Mouse (Mus musculus) olfactory bulb, adult 2 months (tissue): ENCODE results near the gene Polr2h.

Experiments
- CTCF ChIP-seq: fragments of 200-500 bp; IDR thresholded peaks from 2 replicates; pipeline ENCODE4 v1.5.1; 2012; ENCODE audit warnings: low read depth, mild to moderate bottlenecking, low read length, moderate library complexity; ENCODE audit not compliant: insufficient read depth
- POLR2A ChIP-seq: fragments of 200-500 bp; IDR thresholded peaks from 2 replicates; pipeline ENCODE4 v1.6.1; 2012; ENCODE audit warnings: mild to moderate bottlenecking, low read depth, low read length, moderate library complexity; ENCODE audit not compliant: insufficient read depth

DNA sequence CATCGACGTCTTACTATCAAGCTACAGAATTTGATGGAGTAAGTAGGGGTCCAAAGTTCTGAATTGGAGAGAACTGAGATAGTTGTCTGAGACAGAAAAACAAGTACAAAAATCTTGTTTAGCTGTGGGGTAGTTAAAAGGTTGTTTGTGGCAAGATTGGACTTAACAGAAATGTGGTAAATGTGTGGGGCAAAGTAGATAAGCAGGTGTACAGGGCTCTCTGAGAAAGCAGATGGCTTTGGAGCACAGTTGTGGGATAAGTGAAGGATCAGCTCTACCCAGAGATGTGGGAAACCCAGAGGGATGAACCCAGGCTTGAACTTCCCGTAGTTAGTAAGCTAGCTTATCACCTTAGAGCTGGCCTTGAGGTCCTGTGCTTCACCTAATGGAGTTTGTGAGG lies 26.7 kb upstream of the Polr2h start:
- TF ChIP-seq POLR2A: no peak
- TF ChIP-seq CTCF: no peak
